Mouse (Mus musculus): ENCODE results near the gene Csn3.

Csn3 gene

GRCm38 (mm10) chr5:87925372-87925771 is at the start of gene Csn3:
Csn3 (plus strand) TSS chr5:87925579.
- DNase-seq (ENCODE audit: extremely low spot score, low spot score) = peak; percentile 15

- no peak for DNase-seq (ENCODE audit: extremely low spot score, low spot score)
Observed at GRCm38 (mm10) chr5:87884729-87885128, 40.6 kb upstream of the Csn3 start, which contains the start of gene Odam. Odam (plus strand) TSS chr5:87885029.

GRCm38 (mm10) chr5:87931603-87932002 is 6.2 kb downstream of the Csn3 start:
- no peak for DNase-seq (ENCODE audit: extremely low spot score, low spot score)

- DNase-seq (ENCODE audit: extremely low spot score, low spot score) = no peak
Observed at GRCm38 (mm10) chr5:87940752-87941151, 15.4 kb downstream of the Csn3 start.

- DNase-seq (ENCODE audit: extremely low spot score, low spot score) = no peak
Observed at GRCm38 (mm10) chr5:87942515-87942914, 17.1 kb downstream of the Csn3 start.

- no peak for DNase-seq (ENCODE audit: extremely low spot score, low spot score)
Observed at GRCm38 (mm10) chr5:87951836-87952235, 26.5 kb downstream of the Csn3 start.

- DNase-seq (ENCODE audit: extremely low spot score, low spot score) = no peak
Observed at GRCm38 (mm10) chr5:87969201-87969600, 43.8 kb downstream of the Csn3 start, which contains the start of the genes 2310003L06Rik and Gm28434. 2310003L06Rik (plus strand) TSS chr5:87969459. Gm28434 (plus strand) TSS chr5:87969517.

GRCm38 (mm10) chr5:87979139-87979538 is 53.8 kb downstream of the Csn3 start, which contains the start of gene Cabs1:
Cabs1 (plus strand) TSS chr5:87979439.
- DNase-seq (ENCODE audit: extremely low spot score, low spot score) = no peak

Measured in neural tube, embryonic 10.5 days (tissue).